Mouse (Mus musculus) cerebellum, postnatal 36 days (tissue): ENCODE results near the gene Usp29.
"Not testable (repeated sequence)": the region's sequence is repeated elsewhere in the genome, so short reads cannot be mapped to it uniquely, and the experiment has no call there.

Experiments
- DNase-seq, 2 experiments: peaks; one replicate each; pipeline ENCODE4 v3.0.0; 2021 to 2022; ENCODE audit warnings: mixed read lengths in 2 of 2

Gene Usp29

DNA sequence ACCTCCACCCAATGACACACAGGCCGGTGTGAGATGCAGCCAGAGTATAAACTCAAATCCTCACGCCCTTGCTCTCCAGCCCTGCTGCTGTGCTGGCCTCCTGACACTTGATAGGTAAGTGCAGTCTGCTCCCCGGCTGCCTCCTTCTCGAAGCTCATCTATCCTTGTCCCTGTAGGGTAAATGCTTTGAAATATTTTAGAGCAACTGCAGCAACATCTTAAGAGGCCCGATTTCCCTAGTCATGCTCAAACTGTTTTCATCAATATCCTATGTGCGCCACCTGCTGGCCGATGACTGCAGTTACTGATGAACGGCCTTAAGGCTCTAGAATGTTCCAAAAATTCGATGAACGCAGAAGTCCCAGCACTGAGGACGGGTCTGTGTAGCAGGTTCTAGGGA is 206.7 kb downstream of the Usp29 start:
- DNase-seq: peak; percentile 79 to 80

DNA sequence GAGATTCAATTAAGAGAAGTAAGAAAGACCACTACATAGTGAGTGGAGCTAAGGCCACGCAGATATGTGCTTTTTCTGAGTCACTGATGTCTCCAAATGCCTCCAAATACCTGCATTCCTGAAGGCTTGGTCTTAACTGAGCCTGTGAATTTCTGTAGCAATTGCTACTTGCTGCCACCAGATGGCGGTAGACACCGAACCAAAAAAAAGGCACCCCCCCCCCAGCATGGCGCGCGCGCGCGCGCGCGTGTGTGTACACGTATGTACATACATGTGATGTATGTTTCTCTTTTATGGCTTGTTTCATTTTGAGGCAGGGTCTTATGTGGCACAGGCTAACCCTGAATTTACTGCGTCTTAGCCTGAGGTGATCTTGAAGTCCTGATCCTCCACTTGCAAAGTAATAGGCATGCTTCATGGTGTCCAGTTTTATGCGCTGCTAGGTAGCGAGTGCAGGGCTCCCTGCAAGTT is 210.4 kb downstream of the Usp29 start:
- DNase-seq: peak in 1 of 2 experiments; percentile 20

DNA sequence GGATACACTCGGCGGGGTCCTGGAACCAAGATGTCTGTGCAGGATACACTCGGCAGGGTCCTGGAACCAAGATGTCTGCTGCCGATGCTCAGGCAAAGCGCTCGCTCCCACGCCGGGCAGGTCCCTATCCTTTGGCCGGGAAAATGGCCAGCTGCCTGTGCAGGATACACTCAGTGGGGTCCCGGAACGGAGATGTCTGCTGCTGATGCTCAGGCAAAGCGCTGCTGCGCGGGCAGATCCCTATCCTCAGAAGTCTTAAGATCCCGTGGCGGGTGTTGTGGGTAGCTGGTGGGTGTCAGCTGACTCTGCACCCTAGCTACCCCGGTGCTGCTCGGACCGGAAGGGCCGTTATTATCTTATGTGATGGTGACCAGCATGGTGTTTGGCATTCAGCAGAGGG is 217.7 kb downstream of the Usp29 start:
- DNase-seq: peak; percentile 51 to 58

DNA sequence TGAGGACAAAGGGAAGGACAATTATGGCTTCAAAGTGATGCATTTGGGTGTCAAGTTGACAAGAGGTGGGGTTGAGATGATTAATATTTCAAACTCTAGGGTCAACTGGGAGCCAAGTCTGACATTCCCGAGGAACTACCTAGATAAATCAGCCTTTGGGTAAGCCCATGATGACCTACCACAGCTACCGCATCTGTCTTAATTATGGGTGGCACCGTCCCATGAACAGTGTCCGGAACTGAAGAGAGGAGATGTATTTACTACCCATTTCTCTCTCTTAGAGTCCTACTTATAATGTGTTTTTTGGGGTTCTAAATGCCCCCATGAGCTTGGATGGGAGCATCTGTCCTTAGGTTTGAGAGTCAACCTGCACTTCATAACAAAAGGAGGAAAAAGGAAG is 226.2 kb downstream of the Usp29 start:
- no peak for DNase-seq

DNA sequence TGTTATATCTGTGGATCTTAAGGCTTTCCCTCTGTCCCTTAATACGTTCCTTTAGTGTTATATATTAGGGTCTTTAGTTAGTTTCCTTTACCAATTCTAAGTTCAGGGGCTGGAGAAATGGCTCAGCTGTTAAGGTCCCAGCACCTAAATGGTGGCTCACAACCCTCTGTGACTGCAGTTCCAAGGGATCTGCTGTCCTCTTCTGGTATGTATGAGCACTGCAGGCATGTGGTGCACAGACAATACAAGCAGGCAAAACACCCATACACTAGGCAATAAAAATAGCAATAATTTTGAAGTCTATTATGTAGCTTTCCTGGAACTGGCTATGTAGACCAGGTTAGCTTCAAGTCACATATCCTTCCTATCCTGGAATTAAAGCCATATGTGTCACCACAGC is 228.2 kb downstream of the Usp29 start:
- no peak for DNase-seq

DNA sequence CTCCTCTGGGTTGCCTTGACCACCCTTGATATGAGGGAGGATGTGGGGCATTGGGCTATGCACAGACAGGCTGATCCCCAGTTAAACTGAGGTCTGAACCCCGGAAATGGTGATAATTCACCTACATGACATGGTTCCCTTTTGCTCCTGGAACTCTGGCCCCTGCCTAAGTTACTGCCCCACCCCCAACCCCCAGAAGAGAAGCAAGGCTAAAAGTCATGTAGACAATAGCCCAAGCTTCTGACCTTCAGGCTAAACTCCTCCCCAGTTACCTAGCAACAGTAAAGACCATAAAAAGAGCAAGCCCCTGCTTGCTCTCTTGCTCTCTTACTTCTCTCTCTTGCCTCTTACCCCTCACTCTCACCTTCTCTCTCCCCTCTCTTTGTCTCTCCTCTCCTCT is 243.2 kb downstream of the Usp29 start:
- no peak for DNase-seq

DNA sequence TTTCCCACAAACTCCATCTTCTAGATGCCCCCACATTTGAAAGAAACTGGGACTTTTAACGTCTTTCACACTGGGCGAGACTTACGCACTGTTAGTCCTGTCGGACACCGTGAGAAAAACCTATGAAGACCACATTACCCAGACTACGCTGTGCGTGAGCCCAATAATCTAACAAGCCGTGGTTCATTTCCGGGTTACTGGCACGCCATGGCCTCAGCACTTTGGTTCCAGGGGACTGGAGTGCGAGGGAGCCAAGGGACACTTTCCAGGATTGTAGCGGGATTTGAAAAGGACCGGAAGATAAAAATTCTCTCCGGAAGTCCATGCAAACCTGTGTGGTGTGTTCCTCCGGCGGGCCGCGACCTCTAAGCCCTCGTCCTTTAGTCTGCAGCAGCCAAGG is 246.5 kb downstream of the Usp29 start:
- no peak for DNase-seq

DNA sequence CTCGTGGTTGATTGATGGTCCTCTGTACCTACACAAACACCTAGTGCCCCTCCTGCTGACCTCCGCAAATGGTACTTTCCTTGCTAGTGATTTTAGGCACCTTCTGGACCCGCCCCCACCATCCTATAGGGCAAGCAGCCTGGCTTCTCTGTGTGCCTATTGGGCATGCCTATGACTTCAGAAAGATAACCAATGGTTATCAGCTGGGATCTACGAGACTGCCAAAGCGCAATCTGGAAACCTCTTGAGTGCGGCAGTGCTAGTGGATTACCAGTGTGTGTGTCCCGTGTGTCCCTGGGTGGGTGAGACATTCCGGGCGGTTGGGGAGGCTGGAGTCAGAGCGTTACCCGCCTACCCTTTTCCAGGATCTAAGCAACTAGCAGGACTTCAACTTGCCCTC is 264.9 kb downstream of the Usp29 start, which contains the start of gene Aurkc:
TSS of gene Aurkc (plus strand) at position 50 of the 400 bp plus-strand sequence.
- not testable (repeated sequence) for DNase-seq

DNA sequence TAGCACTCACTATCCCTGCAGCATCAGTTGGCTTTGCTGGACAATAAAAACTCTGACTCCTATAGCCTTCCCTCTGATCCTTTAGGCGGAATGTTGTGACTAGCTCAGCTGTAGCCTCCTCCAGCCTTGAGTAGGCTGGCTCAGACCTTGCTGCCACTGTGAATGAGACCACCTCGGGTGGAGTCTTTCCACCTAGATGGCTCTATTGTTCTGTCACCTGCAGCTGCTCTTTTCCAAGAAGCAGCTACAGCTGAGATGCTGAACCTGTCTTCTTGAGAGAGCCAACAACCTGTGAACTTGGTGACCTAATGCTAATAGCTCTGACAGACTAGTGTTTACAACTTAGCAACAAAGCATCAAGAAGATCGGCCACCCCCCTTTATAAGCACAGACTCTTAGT is 268.5 kb downstream of the Usp29 start:
- DNase-seq: not testable (repeated sequence)

DNA sequence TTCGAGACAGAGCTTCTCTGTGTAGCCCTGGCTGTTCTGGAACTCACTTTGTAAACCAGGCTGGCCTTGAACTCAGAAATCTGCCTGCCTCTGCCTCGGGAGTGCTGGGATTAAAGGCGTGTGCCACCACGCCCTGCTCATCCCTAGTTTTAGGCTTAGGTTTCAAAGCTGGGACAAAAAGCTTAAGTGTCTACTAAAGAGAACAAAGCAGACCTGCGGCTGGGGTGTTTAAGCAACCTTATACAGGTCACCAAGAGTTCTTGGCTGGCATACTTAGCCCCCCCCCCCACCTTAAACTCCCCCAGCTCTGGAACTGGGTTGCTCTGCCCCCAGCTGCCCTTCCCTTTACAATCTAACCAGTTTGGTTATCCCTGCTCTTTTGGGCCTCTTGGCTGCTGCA is 275.1 kb downstream of the Usp29 start:
- DNase-seq: not testable (repeated sequence)
